Mouse (Mus musculus) G1E (cell line): ENCODE results near the gene D17Wsu92e. TPM values are rescaled to one million over a fixed set of nuclear protein-coding genes. Genes with fewer than 3 reads are reported as not detected.

Experiments used
- ATAC-seq: 2 replicates; pipeline ENCODE4 v1.8.0; 2016; ENCODE audit warnings: mild to moderate bottlenecking; ENCODE audit not compliant: insufficient number of reproducible peaks, poor library complexity, low FRiP score, severe bottlenecking; ENCODE audit errors: extremely low read depth
- DNase-seq: peaks from one replicate; pipeline ENCODE4 v3.0.0; 2012; ENCODE audit warnings: low spot score
- H3K27me3 ChIP-seq: 2 replicates; pipeline ENCODE4 v1.6.1; 2012; ENCODE audit warnings: mild to moderate bottlenecking, low read length, inconsistent platforms; ENCODE audit not compliant: insufficient read depth
- H3K36me3 ChIP-seq: replicated peaks from 2 replicates; pipeline ENCODE3; 2012; ENCODE audit warnings: mild to moderate bottlenecking, inconsistent platforms
- H3K4me1 ChIP-seq: 2 replicates; pipeline ENCODE4 v1.6.1; 2012; ENCODE audit warnings: low read depth, low read length, inconsistent platforms, mixed read lengths; ENCODE audit not compliant: insufficient read depth
- H3K4me3 ChIP-seq: 2 replicates; pipeline ENCODE4 v1.5.1; 2012; ENCODE audit warnings: low read depth, mild to moderate bottlenecking, inconsistent platforms, low read length, moderate library complexity, mixed read lengths
- H3K9me3 ChIP-seq: replicated peaks from 2 replicates; pipeline ENCODE4 v1.6.1; 2012; ENCODE audit warnings: inconsistent platforms
- CTCF ChIP-seq: IDR thresholded peaks from 2 replicates; pipeline ENCODE4 v1.5.1; 2012; ENCODE audit warnings: low read depth, low read length, inconsistent platforms, mixed read lengths
- GATA1 ChIP-seq: IDR thresholded peaks from 2 replicates; pipeline ENCODE4 v1.6.1; 2012; ENCODE audit warnings: borderline replicate concordance, low read length, inconsistent platforms, mixed read lengths
- GATA2 ChIP-seq: IDR thresholded peaks from 2 replicates; pipeline ENCODE4 v1.6.1; 2012; ENCODE audit warnings: low read depth, low read length, inconsistent platforms, borderline replicate concordance
- POLR2AphosphoS5 ChIP-seq: IDR thresholded peaks from 2 replicates; pipeline ENCODE4 v1.6.1; 2012; ENCODE audit warnings: low read depth, low read length, inconsistent platforms; ENCODE audit not compliant: insufficient replicate concordance
- TAL1 ChIP-seq: conservative IDR thresholded peaks from 2 replicates; pipeline ENCODE4 v1.6.1; 2012; ENCODE audit warnings: low read depth, low read length, inconsistent platforms, mixed read lengths
- polyA plus RNA-seq: library from polyadenylated mRNA; stranded (reverse); fragments of >175 nt; gene quantifications from 2 replicates; pipeline ENCODE4 v1.2.3, GENCODE M21; 2012
- total RNA-seq, 2 experiments: library from RNA; stranded (forward) in 1 of 2; stranded (reverse) in 1 of 2; fragments of 200-1000 nt in 1 of 2; fragments of >200 nt in 1 of 2; fragmentation: Nextera tagmentation in 1 of 2; gene quantifications; 2 replicates each; pipeline ENCODE4 v1.2.3; 2014 to 2017

The D17Wsu92e gene
- total and polyA plus RNA-seq, 3 experiments: 60.2 to 84.4 (median 65.3) TPM

GRCm38 (mm10) chr17:27819971-27820567 is 379 bp downstream of the D17Wsu92e start:
- ATAC-seq (no peak), DNase-seq (no peak)
- H3K4me1 ChIP-seq: peaks cover 45% of the 10 kb centered on the region

GRCm38 (mm10) chr17:27819521-27819970 is 902 bp downstream of the D17Wsu92e start:
- ATAC-seq: no peak
- Histone ChIP-seq H3K4me1 (peaks cover 41% of the 10 kb centered on the region), H3K27me3 (no peaks in the 10 kb centered on the region), H3K9me3 (no peaks in the 10 kb centered on the region), H3K4me3 (peak overlapping the region; percentile 97), H3K36me3 (peaks cover 27% of the 10 kb centered on the region)
- no peak for DNase-seq
- no peak for TF ChIP-seq TAL1
- no peak for TF ChIP-seq GATA1
- no peak for TF ChIP-seq CTCF
- no peak for TF ChIP-seq GATA2
- TF ChIP-seq POLR2AphosphoS5: no peak

More at GRCm38 (mm10) chr17:27819971-27820567, 379 bp downstream of the D17Wsu92e start:
- no peaks in the 10 kb centered on the region for H3K27me3 ChIP-seq
- no peaks in the 10 kb centered on the region for H3K9me3 ChIP-seq
- peak overlapping the region; percentile 97 for H3K4me3 ChIP-seq
- TF ChIP-seq GATA2: no peak
- TF ChIP-seq POLR2AphosphoS5: no peak
- TF ChIP-seq TAL1: no peak
- TF ChIP-seq GATA1: no peak
- TF ChIP-seq CTCF: no peak
- peaks cover 25% of the 10 kb centered on the region for H3K36me3 ChIP-seq

DNA sequence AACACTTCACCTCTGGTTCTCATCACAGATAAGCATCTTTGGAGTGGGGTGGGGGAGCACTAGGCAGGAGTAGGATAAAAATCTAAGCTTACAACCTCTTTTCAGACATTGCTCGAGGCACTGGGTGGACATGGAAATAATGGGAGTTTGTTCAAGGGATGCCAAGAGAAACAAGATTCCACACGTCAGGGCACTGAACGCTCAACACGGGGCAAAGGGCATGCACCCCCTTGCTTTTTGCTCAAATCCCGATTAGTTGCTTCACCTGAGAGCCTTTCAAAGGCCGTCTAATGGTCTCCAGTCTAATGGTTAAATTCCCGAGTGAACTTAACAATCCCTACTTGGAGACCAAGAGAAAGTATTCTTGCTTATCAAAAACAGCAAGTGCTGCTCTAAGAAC is 1.4 kb downstream of the D17Wsu92e start:
- Histone ChIP-seq H3K9me3 (no peaks in the 10 kb centered on the region), H3K4me3 (peak overlapping the region; percentile 97), H3K4me1 (peaks cover 43% of the 10 kb centered on the region), H3K27me3 (no peaks in the 10 kb centered on the region), H3K36me3 (peaks cover 30% of the 10 kb centered on the region)
- ATAC-seq: no peak
- TF ChIP-seq CTCF (no peak), GATA2 (no peak), TAL1 (no peak), GATA1 (no peak), POLR2AphosphoS5 (no peak)
- no peak for DNase-seq

- Histone ChIP-seq H3K9me3 (no peaks in the 10 kb centered on the region), H3K4me3 (no peak overlapping the region), H3K4me1 (peaks cover 27% of the 10 kb centered on the region), H3K36me3 (peaks cover 66% of the 10 kb centered on the region), H3K27me3 (no peaks in the 10 kb centered on the region)
- ATAC-seq (no peak), DNase-seq (no peak)
- TF ChIP-seq CTCF (no peak), TAL1 (no peak), GATA1 (no peak), POLR2AphosphoS5 (no peak), GATA2 (no peak)
Observed at GRCm38 (mm10) chr17:27814606-27815005, 5.8 kb downstream of the D17Wsu92e start.

DNA sequence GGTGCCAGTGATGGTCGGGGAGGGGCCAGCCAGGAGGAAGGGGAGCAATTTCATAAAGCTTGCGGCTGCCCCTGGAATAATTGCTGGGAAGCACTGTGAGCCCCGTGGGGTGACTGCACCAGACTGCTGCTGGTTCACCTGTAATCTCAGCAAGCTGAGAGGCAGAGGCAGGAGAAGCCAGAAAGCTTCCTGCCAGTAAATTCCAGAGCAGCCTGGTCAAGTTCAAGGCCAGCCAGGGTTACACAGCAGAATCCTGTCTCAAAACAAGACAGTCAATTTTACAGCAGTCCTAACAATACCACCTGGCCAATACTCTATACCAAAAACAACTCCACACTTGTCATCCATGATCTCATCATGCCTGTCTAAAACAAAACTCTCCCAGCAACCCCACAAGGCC is 8.5 kb downstream of the D17Wsu92e start:
- TF ChIP-seq CTCF: no peak
- TF ChIP-seq TAL1: no peak
- no peak for TF ChIP-seq GATA2
- TF ChIP-seq GATA1: no peak
- no peak for TF ChIP-seq POLR2AphosphoS5
- Histone ChIP-seq H3K36me3 (peaks cover 67% of the 10 kb centered on the region), H3K4me3 (no peak overlapping the region), H3K4me1 (peaks cover 19% of the 10 kb centered on the region; the same call in 1 of the 2 replicates), H3K9me3 (no peaks in the 10 kb centered on the region), H3K27me3 (no peaks in the 10 kb centered on the region)
- no peak for DNase-seq
- ATAC-seq: no peak

- DNase-seq (no peak), ATAC-seq (no peak)
- H3K9me3 ChIP-seq: no peaks in the 10 kb centered on the region
- no peak overlapping the region for H3K4me3 ChIP-seq
- H3K36me3 ChIP-seq: peaks cover 70% of the 10 kb centered on the region
- peaks cover 29% of the 10 kb centered on the region; the same call in 1 of the 2 replicates for H3K4me1 ChIP-seq
- H3K27me3 ChIP-seq: no peaks in the 10 kb centered on the region
- no peak for TF ChIP-seq TAL1
- no peak for TF ChIP-seq GATA1
- TF ChIP-seq GATA2: no peak
- TF ChIP-seq CTCF: no peak
Observed at GRCm38 (mm10) chr17:27810569-27811331, 9.7 kb downstream of the D17Wsu92e start.
